Mouse (Mus musculus): ENCODE measurements around the gene Cyp4f37.
"Not testable (repeated sequence)": the region's sequence is repeated elsewhere in the genome, so short reads cannot be mapped to it uniquely, and the experiment has no call there.

Gene Cyp4f37

GRCm38 (mm10) chr17:32621018-32621417 is at the start of gene Cyp4f37:
Gene Cyp4f37, plus strand, starts transcription at chr17:32621309.
- DNase-seq (ENCODE audit: inconsistent ontology term), result not testable (repeated sequence)

GRCm38 (mm10) chr17:32573286-32573685 is 47.8 kb upstream of the Cyp4f37 start:
- not testable (repeated sequence) for DNase-seq (ENCODE audit: inconsistent ontology term)

GRCm38 (mm10) chr17:32577496-32578186 is 43.5 kb upstream of the Cyp4f37 start:
- DNase-seq (ENCODE audit: inconsistent ontology term), result no peak

- DNase-seq (ENCODE audit: inconsistent ontology term), result no peak
Observed at GRCm38 (mm10) chr17:32596494-32596893, 24.6 kb upstream of the Cyp4f37 start.

- no peak for DNase-seq (ENCODE audit: inconsistent ontology term)
Observed at GRCm38 (mm10) chr17:32608055-32608454, 13.1 kb upstream of the Cyp4f37 start.

- DNase-seq (ENCODE audit: inconsistent ontology term), result not testable (repeated sequence)
Observed at GRCm38 (mm10) chr17:32610231-32610630, 10.9 kb upstream of the Cyp4f37 start.

GRCm38 (mm10) chr17:32610896-32611295 is 10.2 kb upstream of the Cyp4f37 start:
- no peak for DNase-seq (ENCODE audit: inconsistent ontology term)

- DNase-seq (ENCODE audit: inconsistent ontology term), result no peak
Observed at GRCm38 (mm10) chr17:32612417-32612816, 8.7 kb upstream of the Cyp4f37 start.

GRCm38 (mm10) chr17:32617252-32617651 is 3.9 kb upstream of the Cyp4f37 start:
- DNase-seq (ENCODE audit: inconsistent ontology term), result no peak

- not testable (repeated sequence) for DNase-seq (ENCODE audit: inconsistent ontology term)
Observed at GRCm38 (mm10) chr17:32629726-32630125, 8.6 kb downstream of the Cyp4f37 start.

- no peak for DNase-seq (ENCODE audit: inconsistent ontology term)
Observed at GRCm38 (mm10) chr17:32631936-32632335, 10.8 kb downstream of the Cyp4f37 start.

GRCm38 (mm10) chr17:32634242-32634971 is 13.3 kb downstream of the Cyp4f37 start:
- DNase-seq (ENCODE audit: inconsistent ontology term), result not testable (repeated sequence)

GRCm38 (mm10) chr17:32634972-32635314 is 13.8 kb downstream of the Cyp4f37 start:
- DNase-seq (ENCODE audit: inconsistent ontology term), result peak; percentile 81

- DNase-seq (ENCODE audit: inconsistent ontology term), result no peak
Observed at GRCm38 (mm10) chr17:32636341-32636740, 15.2 kb downstream of the Cyp4f37 start.

GRCm38 (mm10) chr17:32637151-32637550 is 16.0 kb downstream of the Cyp4f37 start:
- DNase-seq (ENCODE audit: inconsistent ontology term), result no peak

- DNase-seq (ENCODE audit: inconsistent ontology term), result no peak
Observed at GRCm38 (mm10) chr17:32646631-32647030, 25.5 kb downstream of the Cyp4f37 start.

- no peak for DNase-seq (ENCODE audit: inconsistent ontology term)
Observed at GRCm38 (mm10) chr17:32653860-32654259, 32.8 kb downstream of the Cyp4f37 start.

- DNase-seq (ENCODE audit: inconsistent ontology term), result no peak
Observed at GRCm38 (mm10) chr17:32657041-32657440, 35.9 kb downstream of the Cyp4f37 start.

- no peak for DNase-seq (ENCODE audit: inconsistent ontology term)
Observed at GRCm38 (mm10) chr17:32658246-32658645, 37.1 kb downstream of the Cyp4f37 start.

- peak; percentile 7 for DNase-seq (ENCODE audit: inconsistent ontology term)
Observed at GRCm38 (mm10) chr17:32658712-32659111, 37.6 kb downstream of the Cyp4f37 start, which contains the start of gene Cyp4f40. Gene Cyp4f40, plus strand, starts transcription at chr17:32658900.

GRCm38 (mm10) chr17:32673976-32674375 is 52.9 kb downstream of the Cyp4f37 start:
- no peak for DNase-seq (ENCODE audit: inconsistent ontology term)

- DNase-seq (ENCODE audit: inconsistent ontology term), result no peak
Observed at GRCm38 (mm10) chr17:32676040-32676635, 55.0 kb downstream of the Cyp4f37 start.

GRCm38 (mm10) chr17:32680404-32680803 is 59.3 kb downstream of the Cyp4f37 start:
- DNase-seq (ENCODE audit: inconsistent ontology term), result peak; percentile 24

Data from Muller cell, postnatal 12 days (primary cell).